Mouse (Mus musculus): ENCODE data around the gene Lrmp.

DNA sequence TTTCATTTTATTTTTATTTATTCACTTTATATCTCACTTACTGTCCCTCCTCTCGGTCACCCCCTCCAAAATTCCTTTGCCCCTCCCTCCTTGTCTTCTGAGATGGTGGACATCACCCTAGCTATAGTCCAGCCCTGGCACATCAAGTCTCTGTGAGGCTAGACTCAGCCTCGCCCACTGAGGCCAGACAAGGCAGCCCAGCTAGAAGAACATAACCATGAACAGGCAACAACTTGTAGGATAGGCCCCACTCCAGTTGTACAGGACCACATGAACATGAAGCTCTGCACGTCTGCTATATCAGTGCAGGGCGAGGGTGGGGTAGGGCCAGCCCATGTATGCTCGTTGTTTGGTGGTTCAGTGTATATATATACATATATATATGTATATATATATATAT lies 16.5 kb downstream of the Lrmp start:
- no peak for TF ChIP-seq POLR2A (IDR thresholded peaks at IDR 0.05; ENCODE audit: extremely low read depth, insufficient read depth, low read length)
- no peak for TF ChIP-seq CTCF (IDR thresholded peaks at IDR 0.05; ENCODE audit: extremely low read depth, insufficient read depth, low read length)
